Mouse (Mus musculus) gastrocnemius, postnatal 10 days (tissue): Measurements from ENCODE around the gene Fbxo27. TPM values are rescaled to one million over a fixed set of nuclear protein-coding genes. Genes with fewer than 3 reads are reported as not detected.
"Not testable (repeated sequence)": the region's sequence is repeated elsewhere in the genome, so short reads cannot be mapped to it uniquely, and the experiment has no call there.

ENCODE experiments used
- DNase-seq: peaks from one replicate; pipeline ENCODE4 v3.0.0; 2021; ENCODE audit warnings: mixed read lengths
- long read RNA-seq, 2 experiments: library from polyadenylated mRNA; stranded (forward); transcript quantifications; one replicate each; pipeline ENCODE4 v2.0.0; 2021
- total RNA-seq, 2 experiments: library from RNA; stranded (reverse); gene quantifications; 2 replicates each; pipeline ENCODE4 v1.2.3; 2021

Fbxo27 gene
- 1 to 10 TPM; 1.1 to 1.7 TPM for total RNA-seq
- long read RNA-seq, experiment 1, partial matches to known transcripts = 0 of 1 reads
- long read RNA-seq, experiment 1, other reads (novel, unspliced or antisense) = 0 of 1 reads
- long read RNA-seq, experiment 2, partial matches to known transcripts = 0 of 3 reads
- long read RNA-seq, experiment 2, other reads (novel, unspliced or antisense) = 2 of 3 reads

DNA sequence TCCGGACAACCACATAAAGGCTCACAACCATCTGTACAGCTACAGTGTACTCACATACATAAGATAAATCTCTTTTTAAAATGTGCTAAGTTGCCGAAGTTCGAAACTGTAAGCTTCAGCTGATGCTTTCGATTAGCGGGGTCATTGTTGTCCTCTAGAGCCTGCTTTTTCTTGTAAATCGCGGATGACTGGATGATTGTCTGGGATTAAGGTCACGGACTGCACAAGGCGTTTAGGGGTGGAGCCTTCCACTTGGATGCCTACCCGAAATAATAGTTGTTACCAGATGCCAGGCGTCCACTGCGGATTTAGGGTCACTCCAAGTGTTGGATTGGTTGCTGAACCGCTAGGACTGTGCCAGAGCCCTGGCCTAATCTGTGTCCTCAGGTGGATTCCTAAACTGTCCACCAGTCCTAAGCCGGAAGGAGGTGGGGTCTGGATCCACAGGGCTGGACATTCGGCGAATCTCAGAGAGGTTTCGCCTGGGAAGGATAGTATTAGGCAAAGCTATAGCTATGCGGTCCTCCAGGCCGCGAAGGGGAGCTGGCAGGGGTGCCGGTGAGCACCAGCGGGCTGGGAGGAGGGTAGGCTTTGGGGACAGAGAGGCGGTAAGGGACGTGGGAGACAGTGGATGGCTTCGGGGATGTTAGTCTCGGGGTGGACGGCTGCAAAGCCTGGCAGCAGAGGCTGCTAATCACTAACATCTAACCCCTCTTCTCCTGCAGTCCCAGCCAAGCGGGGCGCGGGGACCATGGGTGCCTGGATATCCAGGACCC, at the start of gene Fbxo27:
Gene Fbxo27 (plus strand): TSS at position 305 of the 776 bp plus-strand sequence.
- no peak for DNase-seq

DNA sequence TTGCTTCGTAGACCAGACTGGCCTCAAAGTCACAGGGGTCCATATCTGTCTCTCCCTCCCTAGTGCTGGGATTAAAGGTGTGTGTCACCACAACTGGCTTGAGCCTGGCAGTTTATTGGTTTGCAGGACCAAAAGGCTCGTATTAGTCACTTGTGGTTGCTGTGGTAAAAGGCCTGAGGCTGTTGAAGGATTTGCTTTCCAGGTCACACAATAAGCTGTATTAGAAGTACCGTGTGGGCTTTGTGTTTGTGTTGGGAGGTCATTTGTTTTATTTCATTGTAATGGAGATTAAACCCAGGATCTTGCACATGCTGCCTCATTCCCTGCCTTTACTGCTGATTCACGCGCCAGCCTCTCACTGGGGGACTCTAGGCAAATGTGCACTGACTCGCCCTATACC, 47.3 kb upstream of the Fbxo27 start:
- no peak for DNase-seq

DNA sequence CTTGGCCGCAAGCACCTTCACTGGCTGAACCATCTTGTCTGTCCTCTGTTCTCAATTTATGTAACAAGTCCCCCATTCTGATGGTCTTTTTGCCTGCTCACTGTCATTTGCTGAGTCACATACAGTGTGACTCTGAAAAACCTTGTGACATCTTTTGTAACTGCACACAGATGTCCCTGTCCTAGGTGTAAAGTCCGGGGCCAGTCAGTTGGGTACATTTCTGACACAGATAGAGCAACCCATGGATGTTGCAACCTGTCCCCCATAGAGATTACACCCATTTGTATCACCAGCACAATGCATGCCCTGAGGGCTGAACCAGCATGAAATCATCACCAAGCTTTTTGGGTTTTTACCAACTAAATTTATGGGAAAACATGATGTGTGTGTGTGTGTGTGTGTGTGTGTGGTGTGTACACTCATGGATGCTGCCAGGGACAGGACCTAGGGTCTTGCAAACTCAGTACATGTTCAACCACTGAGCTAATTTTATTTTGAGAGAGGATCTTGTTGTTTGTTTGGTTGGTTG, 46.6 kb upstream of the Fbxo27 start:
- DNase-seq = no peak

DNA sequence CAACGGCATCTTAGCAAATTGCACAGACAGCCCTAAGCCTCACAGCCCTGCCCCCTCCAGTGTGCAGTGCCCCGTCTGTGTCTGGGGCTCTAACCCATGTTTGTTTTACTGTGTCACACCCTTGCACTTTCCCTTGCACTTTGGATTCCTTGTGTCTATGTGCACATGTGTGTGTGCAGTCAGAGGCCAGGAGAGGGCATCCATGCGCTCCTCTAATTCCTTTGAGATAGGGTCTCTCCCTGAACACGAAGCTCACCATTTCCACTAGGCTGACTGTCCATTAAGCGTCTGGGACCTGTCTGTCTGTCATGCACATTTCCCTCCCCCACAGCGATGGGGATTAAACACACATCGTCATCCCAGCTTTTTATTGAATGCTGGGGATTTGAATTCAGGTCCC, 45.6 kb upstream of the Fbxo27 start:
- no peak for DNase-seq

DNA sequence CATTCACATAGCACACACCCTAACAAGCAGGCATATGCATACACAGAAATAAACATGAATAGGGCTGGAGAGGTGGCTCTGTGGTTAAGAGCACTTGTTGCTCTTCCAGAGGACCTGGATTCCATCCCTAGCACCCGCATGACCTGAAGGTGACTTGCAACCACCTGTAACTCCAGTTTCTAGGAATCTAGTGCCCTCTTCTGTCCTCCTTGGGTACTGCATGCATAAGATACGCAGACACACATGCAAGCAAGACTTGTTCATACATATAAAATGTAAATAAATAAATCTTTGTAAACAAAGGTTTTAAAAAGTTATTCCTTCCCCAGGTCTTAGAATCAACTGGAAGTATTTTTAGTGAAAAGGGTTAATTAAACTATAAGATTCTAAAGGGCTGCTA, 41.5 kb upstream of the Fbxo27 start:
- DNase-seq = no peak

- no peak for DNase-seq
These were observed 36.2 kb upstream of the Fbxo27 start for GRCm38 (mm10) chr7:28656430-28656829.

GRCm38 (mm10) chr7:28665620-28666579, 26.7 kb upstream of the Fbxo27 start:
- DNase-seq = no peak

DNA sequence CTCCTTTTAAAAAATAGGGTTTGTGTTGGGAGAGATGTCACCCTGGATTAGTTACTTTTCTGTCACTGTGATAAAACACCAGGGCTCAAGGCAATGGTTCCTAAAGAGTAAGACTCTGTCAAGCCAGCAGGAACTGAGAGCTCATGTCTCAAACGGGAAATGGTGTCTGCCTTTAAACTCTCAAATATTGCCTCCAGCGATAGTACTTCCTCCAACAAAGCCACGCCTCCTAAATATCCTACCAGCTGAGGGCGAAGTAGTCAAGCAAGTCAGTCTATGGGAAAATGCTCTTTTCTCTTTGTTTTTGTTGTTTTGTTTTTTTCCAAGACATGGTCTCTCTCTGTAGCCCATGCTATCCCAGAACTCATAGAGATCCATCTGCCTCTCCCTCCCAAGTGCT, 21.5 kb upstream of the Fbxo27 start:
- DNase-seq = no peak

DNA sequence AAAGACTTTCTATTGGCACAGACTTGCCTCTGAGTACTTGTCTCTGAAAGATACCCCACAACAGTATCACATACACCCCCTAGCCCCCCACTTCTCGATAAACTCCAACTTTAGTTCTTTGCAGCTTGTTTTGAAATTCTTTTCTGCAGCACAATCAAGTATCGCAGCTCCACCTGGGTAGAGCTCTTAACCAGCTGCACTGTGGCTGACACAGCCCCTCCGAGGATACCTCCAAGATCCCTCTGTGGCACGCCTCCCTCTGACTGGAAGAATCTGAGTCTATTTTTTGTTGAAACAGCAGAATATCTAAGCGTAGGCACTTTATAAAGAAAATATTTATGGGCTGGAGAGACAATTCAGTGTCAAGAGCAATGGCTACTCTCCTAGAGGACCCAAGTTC, 20.4 kb upstream of the Fbxo27 start:
- no peak for DNase-seq

DNA sequence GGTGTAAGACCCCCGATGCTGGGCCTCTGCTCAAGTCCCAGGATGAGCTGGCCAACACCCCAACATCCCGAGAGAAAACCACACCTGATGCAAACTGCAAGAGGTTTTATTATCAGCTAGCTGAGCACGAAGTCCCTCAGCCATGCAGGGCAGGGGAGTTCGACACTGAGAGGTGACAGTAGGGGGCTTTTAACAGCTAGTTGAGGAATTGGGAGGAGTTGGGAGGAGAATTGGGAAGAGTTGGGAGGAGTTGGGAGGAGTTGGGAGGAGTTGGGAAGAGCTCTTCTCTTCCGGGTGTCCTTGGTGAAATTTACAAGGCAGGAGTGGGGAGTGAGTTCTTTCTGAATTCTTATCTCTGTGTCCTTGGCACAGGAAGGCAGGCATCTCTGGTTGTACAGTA, 19.9 kb upstream of the Fbxo27 start:
- DNase-seq = not testable (repeated sequence)

DNA sequence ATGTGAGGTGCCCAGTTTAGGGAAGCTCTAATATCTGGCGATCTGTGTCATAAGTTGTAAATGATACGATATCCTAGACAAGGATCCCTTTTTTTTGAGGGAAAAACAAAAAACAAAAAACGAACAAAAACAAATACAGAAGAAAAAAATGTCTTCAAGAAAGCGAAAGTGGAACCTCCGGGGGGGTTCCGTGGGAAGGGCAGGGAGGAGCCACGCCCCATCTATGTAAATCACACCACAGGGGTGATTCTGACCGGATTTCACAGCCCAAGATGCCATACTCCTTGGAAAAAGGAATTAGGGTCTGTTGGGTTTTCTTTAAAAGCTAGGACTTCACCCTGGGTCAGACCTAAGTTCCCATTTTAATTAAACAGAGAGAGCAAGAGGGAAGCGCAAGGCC, 17.7 kb upstream of the Fbxo27 start:
- DNase-seq = no peak

DNA sequence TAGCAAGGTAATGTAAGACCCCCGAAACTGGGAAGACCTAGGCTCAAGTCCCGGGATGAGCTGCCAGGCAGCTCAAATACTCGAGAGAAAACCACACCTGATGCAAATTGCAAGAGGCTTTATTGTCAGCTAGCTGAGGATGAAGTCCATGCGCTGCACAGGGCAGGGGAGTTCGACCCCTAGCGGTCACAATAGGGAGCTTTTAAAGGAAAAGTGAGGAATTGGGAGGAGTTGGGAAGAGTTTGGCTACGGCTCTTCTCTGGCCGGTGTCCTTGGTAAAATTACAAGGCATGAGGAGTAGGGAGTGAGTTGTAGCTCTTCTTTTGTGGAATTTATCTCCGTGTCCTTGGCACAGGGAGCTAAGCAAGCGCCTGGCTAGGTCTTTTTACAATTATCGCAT, 16.9 kb upstream of the Fbxo27 start:
- peak; percentile 21 for DNase-seq

DNA sequence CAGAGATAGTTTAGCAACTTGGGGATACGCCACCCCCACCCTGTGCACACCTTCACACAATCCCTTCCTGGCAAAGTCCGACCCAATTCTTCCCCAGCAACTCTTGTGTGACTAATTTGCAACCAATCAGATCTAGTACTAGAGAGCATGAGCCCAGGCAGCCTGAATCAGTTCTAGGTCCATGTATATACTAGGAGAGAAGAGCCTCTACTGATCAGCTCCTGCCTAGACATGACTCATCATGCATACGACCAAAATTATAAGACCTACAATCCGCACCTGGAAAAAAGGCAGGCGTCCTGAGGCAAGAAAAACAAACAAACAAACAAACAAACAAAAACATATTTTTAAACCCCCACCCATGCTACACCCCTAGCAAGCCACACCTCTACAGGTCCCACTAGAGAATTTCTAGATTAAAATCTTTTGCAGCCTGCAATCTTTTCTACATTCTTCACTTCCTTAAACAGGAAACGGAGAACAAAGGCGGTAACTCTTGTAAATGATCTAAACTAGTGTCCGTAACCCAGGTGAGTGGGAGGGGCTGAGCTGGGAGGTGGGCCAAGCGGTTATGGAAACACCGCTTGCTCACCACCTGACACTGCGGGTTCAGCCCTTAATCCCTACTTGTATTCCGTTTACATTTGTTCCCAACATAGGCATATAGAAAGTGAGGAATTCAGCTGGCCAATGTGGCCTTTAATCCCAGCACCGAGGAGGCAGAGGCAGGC, 15.7 kb upstream of the Fbxo27 start:
- no peak for DNase-seq

DNA sequence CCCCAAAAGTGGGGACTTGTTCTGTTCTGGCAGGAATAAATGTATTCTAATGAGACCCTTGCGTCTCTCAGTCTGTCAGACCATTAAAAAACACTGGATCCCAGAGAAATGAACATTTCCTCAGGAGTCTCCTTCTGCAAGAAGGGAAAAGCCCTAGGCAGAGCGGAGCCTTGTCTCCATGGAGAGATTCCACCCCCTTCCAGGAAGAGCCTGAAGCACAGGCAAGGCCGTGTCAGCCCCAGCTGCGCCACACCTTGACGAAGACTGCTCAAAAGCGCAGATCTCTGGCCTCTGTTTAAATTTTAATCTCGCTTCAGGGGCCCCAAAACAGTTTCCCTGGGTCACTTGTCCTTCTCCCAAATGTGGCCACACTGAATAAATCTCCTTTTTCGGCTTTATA, 15.0 kb upstream of the Fbxo27 start:
- no peak for DNase-seq

- no peak for DNase-seq
These were observed 1.6 kb upstream of the Fbxo27 start for GRCm38 (mm10) chr7:28691075-28691474.

DNA sequence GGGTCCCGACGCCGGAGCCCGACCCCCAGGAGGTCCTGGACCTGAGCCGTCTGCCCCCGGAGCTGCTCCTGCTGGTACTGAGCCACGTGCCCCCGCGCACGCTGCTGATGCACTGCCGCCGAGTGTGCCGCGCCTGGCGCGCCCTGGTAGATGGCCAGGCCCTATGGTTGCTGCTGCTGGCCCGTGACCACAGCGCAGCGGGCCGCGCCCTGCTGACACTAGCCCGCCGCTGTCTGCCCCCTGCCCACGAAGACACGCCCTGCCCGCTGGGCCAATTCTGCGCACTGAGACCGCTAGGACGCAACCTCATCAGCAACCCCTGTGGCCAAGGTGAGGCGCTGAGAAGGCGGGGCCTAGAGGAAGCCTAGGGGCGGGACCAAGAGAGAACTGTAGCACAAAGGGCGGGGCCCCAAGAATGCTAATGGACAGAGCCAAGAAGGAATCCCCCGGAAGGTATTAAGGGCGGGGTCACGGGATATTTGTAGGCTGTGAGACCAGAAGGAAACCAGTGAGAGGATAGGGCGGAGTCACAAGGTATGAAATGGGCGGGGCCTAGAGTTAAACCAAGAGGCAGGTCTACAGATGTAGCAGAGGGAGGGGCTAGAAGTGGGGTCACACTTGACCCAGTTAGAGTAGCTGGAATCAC, 795 bp downstream of the Fbxo27 start:
- DNase-seq = peak; percentile 39

- no peak for DNase-seq
These were observed 1.8 kb downstream of the Fbxo27 start for GRCm38 (mm10) chr7:28694423-28694822.

DNA sequence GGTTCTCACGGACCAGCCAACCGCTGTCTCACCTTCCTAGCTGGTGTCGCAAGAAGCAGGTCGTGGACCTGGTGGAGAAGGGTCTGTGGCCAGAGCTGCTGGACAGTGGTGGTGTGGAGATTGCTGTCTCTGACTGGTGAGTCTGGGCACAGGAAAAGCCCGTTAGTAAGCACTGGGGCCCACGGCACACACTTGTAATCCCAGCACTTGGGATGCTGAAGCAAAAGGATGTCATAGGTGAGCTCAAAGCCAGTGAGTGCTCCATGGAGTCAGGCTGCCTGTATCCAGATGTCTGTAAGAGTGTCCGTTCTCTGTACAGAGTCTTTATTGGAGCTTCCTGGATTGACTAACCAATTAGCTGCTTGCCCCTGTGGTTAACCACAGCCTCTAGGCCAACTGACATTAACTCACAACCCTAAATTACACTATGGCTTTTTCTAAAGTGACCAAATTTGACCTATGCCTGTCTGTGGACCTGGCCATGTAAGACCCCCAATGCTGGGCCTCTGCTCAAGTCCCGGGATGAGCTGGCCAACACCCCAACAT, 2.4 kb downstream of the Fbxo27 start:
- DNase-seq = no peak

DNA sequence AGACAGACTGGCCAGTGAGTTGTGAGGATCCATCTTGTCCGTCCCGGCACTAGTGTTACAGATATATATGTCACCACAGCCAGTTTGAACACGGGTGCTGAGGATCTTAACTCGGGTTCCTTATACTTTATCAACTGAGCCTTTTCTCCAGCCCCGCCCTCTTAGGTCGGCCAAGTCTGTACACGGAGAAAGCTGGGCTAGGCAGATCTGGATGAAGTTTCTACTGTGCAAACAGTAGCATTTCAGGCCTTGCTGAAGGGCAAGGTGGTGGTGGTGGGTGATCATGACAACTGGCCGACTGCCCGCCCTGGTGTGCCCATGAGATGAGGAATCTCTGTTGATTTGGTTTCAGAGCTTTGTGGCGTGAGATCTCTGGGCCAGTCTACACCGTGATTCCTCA, 4.6 kb downstream of the Fbxo27 start:
- DNase-seq = no peak

DNA sequence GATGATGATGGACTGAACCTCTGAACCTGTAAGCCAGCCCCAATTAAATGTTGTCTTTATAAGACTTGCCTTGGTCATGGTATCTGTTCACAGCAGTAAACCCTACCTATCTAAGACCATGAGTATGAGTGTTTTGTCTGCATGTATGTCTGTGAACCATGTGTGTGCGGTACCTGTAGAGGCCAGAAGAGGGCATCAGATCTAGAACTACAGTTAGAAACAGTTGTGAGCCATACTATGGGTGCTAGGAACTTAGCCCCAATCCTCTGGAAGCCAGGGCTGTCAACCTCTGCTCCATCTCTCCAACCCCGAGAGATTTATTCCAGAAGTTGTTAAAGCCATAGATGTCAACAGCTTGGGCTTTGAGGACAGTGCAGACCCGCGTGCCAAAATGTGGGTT, 7.6 kb downstream of the Fbxo27 start:
- DNase-seq = no peak

- not testable (repeated sequence) for DNase-seq
These were observed 8.7 kb downstream of the Fbxo27 start for GRCm38 (mm10) chr7:28701306-28701705.
